Mouse (Mus musculus) ES-Bruce4 (cell line): ENCODE measurements at regions not wholly inside any gene's neighbourhood (a gene's known extent, or its start where the extent isn't known, plus 50 kb on each side); places are given as distances from the start of the nearest gene placed in this dataset.

Experiments used
- H3K27ac ChIP-seq: 2 replicates; pipeline ENCODE4 v1.5.1; 2012; ENCODE audit warnings: low read length, inconsistent platforms; ENCODE audit not compliant: insufficient read depth
- H3K27me3 ChIP-seq: 2 replicates; pipeline ENCODE4 v1.6.1; 2012; ENCODE audit warnings: mild to moderate bottlenecking, low read length, inconsistent platforms; ENCODE audit not compliant: control insufficient read depth, poor library complexity, insufficient read depth, severe bottlenecking
- H3K36me3 ChIP-seq: 2 replicates; pipeline ENCODE4 v1.6.1; 2012; ENCODE audit warnings: inconsistent platforms, mild to moderate bottlenecking, low read length, moderate library complexity; ENCODE audit not compliant: control insufficient read depth, poor library complexity, insufficient read depth, severe bottlenecking
- H3K4me1 ChIP-seq: one replicate; pipeline ENCODE4 v1.8.1; 2011; ENCODE audit warnings: low read length; ENCODE audit not compliant: control insufficient read depth, insufficient read depth
- H3K4me3 ChIP-seq: 2 replicates; pipeline ENCODE4 v1.5.1; 2011; ENCODE audit warnings: low read depth, mild to moderate bottlenecking, low read length
- H3K9ac ChIP-seq: 2 replicates; pipeline ENCODE4 v1.6.1; 2012; ENCODE audit warnings: low read depth, mild to moderate bottlenecking, inconsistent platforms; ENCODE audit not compliant: poor library complexity, severe bottlenecking
- H3K9me3 ChIP-seq: replicated peaks from 2 replicates; pipeline ENCODE4 v1.6.1; 2012; ENCODE audit warnings: mild to moderate bottlenecking, low read length, inconsistent platforms; ENCODE audit not compliant: control insufficient read depth, poor library complexity, insufficient read depth, severe bottlenecking
- CTCF ChIP-seq: IDR thresholded peaks from one replicate; pipeline ENCODE4 v1.8.1; 2011; ENCODE audit warnings: low read depth, low read length
- EP300 ChIP-seq: IDR thresholded peaks from 2 replicates; pipeline ENCODE4 v1.6.1; 2011; ENCODE audit warnings: low read depth, low read length; ENCODE audit not compliant: insufficient read depth
- POLR2A ChIP-seq: IDR thresholded peaks from one replicate; pipeline ENCODE4 v1.8.1; 2011; ENCODE audit warnings: low read length; ENCODE audit not compliant: insufficient read depth

DNA sequence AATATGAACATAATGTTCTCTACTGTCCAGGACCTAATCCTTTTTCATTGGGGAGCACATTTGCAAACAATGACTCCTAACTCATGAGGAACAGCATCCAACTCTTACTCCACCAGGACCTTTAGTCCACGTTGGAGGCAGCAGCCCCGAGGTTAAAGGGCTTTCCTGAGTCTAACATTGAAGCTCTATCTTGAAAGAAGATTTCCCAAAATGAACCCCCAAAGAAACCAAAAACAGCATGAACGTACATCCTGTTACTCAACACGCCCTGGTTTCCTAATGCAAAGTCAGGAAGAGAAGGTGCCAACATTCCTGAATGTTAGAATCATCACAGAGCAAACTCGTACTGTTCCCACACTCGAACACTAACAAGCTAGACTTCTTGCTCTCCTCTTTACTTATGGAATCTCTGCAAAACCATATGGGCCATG is 685.5 kb upstream of the A1bg start:
- Histone ChIP-seq H3K9ac (no peak overlapping the region), H3K4me1 (no peaks in the 10 kb centered on the region), H3K27me3 (no peaks in the 10 kb centered on the region), H3K9me3 (no peaks in the 10 kb centered on the region), H3K36me3 (no peaks in the 10 kb centered on the region), H3K27ac (no peak overlapping the region), H3K4me3 (no peak overlapping the region)
- TF ChIP-seq CTCF (no peak), POLR2A (no peak), EP300 (no peak)

- Histone ChIP-seq H3K36me3 (no peaks in the 10 kb centered on the region), H3K4me1 (no peaks in the 10 kb centered on the region), H3K9ac (no peak overlapping the region), H3K27ac (no peak overlapping the region), H3K9me3 (no peaks in the 10 kb centered on the region), H3K4me3 (no peak overlapping the region), H3K27me3 (no peaks in the 10 kb centered on the region)
- no peak for TF ChIP-seq CTCF
- TF ChIP-seq POLR2A, result no peak
- no peak for TF ChIP-seq EP300
Measured at GRCm38 (mm10) chr15:61599734-61600133, 676.9 kb upstream of the A1bg start.

DNA sequence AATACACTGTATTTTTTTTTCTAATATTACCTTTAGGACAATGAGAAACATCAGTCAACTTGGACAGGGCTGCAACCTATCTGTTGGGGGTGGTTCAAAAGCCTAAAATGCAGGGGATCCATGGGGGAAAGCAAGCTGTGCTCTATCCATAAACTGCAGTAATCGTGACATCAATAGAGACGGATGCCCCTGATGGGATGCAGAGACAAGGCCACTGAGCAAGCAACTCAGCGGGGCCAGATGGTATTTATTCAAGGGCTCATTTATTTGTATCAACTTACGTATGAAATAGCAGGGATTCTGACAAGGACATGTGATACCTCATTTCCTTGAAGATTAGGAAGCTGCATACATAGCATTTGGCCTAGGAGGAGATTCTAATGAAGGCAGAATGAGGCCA is 673.5 kb upstream of the A1bg start:
- Histone ChIP-seq H3K27me3 (no peaks in the 10 kb centered on the region), H3K36me3 (no peaks in the 10 kb centered on the region), H3K4me3 (no peak overlapping the region), H3K9me3 (no peaks in the 10 kb centered on the region), H3K27ac (no peak overlapping the region), H3K4me1 (no peaks in the 10 kb centered on the region), H3K9ac (no peak overlapping the region)
- TF ChIP-seq CTCF, result no peak
- no peak for TF ChIP-seq EP300
- TF ChIP-seq POLR2A, result no peak

GRCm38 (mm10) chr15:61588956-61589355 is 666.1 kb upstream of the A1bg start:
- H3K27ac ChIP-seq, result no peak overlapping the region
- no peaks in the 10 kb centered on the region for H3K9me3 ChIP-seq
- no peak overlapping the region for H3K4me3 ChIP-seq
- no peak overlapping the region for H3K9ac ChIP-seq
- no peaks in the 10 kb centered on the region for H3K4me1 ChIP-seq
- no peak for TF ChIP-seq POLR2A
- H3K27me3 ChIP-seq, result no peaks in the 10 kb centered on the region
- no peaks in the 10 kb centered on the region for H3K36me3 ChIP-seq

DNA sequence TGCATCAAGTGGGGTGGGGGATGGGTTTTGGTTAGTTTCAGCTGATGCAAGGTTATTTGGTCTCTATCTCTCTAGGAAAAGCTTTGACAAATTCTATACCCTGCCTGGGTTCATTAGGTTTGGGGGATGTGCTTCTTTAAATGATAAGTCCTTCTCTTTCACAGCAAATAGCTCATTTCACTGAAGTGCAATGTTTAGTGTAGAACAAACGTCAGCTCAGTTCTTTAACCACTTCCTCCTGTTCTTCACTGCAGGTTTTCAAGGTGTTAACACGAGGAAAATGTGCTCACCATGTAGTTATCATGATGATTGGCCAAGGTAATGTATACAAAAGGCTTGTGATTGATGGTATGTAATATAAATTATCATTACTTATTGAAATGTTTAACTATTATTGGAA is 659.5 kb upstream of the A1bg start:
- Histone ChIP-seq H3K4me3 (no peak overlapping the region), H3K27ac (no peak overlapping the region), H3K9me3 (no peaks in the 10 kb centered on the region), H3K9ac (no peak overlapping the region), H3K36me3 (no peaks in the 10 kb centered on the region), H3K27me3 (no peaks in the 10 kb centered on the region), H3K4me1 (no peaks in the 10 kb centered on the region)
- TF ChIP-seq EP300, result no peak
- TF ChIP-seq POLR2A, result no peak
- TF ChIP-seq CTCF, result no peak

DNA sequence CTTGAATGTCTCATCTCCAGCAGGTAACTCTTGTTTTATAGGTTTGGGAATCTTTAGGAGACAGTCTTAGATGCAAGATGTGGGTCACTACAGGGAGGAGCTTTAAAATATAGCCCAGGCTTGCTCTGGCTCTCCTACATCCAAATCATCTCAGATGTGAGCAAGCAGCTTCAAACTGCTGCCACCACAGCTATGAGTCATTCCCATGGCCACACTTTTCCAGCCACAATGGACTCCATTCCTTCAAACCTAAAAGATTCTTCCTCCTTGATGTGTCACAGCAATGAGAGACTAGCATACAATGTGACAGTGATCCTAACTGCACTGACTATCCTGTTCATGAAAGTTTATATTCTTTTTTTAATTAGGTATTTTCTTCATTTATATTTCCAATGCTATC is 640.5 kb upstream of the A1bg start:
- Histone ChIP-seq H3K36me3 (no peaks in the 10 kb centered on the region), H3K4me1 (no peaks in the 10 kb centered on the region), H3K27me3 (no peaks in the 10 kb centered on the region), H3K4me3 (no peak overlapping the region), H3K27ac (no peak overlapping the region), H3K9me3 (no peaks in the 10 kb centered on the region), H3K9ac (no peak overlapping the region)
- TF ChIP-seq POLR2A, result no peak
- no peak for TF ChIP-seq CTCF
- TF ChIP-seq EP300, result no peak
